Mouse (Mus musculus): Measurements from ENCODE around the gene Mllt1.
"Not testable (repeated sequence)": the region's sequence is repeated elsewhere in the genome, so short reads cannot be mapped to it uniquely, and the experiment has no call there.

Gene Mllt1

DNA sequence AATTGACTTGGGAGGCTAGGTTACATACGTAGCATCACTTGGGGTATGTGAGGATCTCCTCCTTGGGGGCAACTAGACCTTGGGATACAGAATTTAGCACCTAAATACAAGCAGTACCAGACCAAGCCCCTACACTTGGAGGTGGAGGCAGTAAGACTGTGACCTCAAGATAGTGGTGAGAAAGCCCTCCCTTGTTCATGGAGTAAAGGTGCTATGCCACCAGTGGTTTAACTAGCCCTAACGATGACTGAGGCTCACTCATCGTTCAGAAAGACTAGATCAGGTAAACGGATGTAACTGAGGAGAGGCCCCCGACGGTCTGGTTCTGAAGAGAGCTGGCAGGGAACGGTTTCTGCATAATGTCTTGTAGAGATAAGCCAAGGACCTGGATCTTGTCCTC is 1.5 kb upstream of the Mllt1 start:
- in situ Hi-C loops (cut with MboI, MseI): no loop called here

DNA sequence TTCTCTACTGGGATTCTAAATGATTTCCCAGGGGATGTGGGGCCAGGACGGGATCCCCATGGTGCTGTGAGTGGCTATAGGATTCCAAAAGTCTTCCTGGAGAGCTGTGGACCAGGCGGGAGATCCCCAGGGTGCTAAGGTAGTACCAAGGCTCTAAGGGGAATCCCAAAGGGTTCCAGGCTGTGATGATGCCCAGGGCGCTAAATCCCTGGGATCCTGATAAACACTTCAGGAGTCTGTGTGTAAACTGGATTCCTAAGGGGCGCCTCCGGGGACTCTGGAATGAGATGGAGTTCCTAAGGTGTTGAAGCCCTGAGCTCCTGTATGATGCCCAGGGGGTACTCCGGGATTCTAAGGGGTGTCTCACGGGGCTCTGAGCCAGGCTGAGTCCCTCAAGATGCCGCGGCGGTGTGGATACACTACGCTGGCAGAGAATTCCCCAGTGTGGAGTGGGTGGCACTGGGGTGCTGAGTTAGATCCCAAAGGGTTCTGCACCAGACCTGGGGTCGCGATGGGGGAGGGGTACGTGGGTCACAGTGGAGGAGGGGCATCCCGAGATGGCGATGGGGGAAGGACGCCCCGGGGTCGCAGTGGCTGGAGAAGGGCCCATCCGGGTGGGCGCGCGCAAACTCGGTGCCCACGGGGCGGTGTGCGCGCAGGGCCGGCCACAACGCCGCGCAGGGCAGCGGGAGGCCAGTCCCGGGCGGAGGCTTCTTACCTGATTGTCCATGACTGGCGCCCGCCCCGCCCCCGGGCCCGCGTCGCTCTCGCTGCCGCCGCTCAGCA is 477 bp downstream of the Mllt1 start:
- in situ Hi-C loops (cut with MboI, MseI): no loop called here

DNA sequence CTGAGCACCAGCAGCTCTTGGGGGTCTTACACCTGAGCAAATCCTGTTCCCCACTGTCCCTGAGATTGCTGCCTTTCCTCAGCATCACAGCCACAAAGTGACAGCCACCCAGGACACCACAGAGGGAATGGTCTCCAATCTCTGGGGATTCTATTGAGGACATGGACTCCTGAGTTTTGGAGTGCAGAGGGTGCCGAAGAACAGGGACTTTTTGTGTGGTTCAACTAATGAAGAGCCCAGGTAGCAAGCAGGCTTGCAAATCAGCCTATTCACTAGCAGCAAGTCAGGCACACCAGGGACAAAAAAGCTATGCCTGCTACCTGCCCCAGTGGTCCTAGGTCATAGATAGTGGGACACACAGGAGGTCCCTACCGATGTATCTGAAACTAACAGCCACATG is 1.8 kb downstream of the Mllt1 start:
- in situ Hi-C loops (cut with MboI, MseI): no loop called here

DNA sequence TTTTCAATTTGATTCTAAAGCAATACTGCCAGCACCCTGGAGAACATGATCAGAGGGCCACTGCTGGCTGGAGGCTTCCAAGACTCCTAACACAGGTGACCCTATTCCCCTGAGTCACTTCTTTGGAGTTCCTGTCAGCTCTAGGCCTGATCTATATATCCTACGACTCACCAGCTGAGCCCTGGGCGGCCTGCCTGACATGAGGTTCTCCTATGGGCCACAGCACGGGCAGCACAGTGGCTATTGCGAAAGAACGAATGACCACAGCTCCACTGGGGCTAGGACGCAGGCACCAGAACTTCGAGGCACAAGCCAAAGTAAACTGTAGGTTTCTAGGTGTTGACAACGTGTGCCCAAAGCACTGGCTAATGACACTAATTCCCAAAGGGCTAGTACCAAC is 5.2 kb downstream of the Mllt1 start:
- in situ Hi-C loops (cut with MboI, MseI): no loop called here

DNA sequence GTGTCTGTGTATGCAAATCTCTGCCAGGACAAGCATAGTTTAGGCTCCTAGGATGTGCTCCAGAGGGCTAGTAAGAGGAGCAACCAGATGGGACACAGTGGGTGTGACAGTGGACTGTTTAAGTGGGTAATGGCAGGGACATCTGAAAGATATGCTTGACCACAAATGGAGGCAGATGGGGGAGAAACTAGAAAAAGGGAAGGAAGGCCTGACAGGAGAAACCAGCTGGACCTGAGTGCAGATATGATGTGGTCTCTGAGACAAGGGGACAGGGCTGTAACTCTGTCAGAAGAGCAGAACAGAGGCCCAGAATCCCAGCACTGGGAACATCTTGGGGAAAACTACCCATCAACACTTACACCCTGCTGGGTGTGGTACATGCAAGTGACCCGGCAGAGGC is 5.7 kb downstream of the Mllt1 start:
- in situ Hi-C loops (cut with MboI, MseI): no loop called here

DNA sequence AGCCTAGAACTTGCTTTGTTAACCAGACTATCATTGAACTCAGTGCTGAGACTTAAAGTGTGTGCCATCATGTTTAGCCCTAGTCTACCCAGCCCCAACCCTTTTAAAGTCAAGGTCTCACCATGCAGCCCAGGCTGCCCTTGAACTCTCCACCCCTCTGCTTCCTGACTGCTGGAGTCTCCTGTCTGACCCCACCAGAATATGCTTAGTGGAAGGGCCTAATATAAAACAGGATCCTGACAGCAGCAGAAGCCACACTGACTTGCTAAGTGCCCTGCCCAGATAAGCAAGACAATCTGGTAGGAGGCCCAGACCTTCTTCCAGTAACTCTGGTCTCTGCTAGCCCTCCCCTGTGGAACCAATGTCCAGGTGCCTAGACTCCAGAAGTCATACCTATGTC is 6.1 kb downstream of the Mllt1 start:
- in situ Hi-C loops (cut with MboI, MseI): no loop called here

DNA sequence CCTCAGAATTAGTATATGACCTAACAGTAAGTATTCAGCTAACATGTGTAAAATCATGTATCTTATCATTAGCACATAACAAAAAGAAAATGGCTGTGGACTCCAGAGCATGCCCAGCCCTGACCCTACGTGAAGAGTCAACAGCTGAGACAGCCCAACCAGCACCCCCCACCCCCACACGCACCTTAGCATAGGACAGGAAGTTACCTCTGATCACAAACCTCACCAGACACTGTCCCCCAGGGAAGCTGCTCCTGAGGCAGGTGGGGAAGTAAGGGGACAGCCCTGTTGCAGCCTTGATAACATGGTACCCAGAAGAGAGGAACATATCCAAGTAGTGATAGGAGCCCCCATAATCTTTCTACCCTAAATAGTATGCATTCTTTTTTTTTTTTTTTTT is 9.2 kb downstream of the Mllt1 start:
- in situ Hi-C loops (cut with MboI, MseI): no loop called here

DNA sequence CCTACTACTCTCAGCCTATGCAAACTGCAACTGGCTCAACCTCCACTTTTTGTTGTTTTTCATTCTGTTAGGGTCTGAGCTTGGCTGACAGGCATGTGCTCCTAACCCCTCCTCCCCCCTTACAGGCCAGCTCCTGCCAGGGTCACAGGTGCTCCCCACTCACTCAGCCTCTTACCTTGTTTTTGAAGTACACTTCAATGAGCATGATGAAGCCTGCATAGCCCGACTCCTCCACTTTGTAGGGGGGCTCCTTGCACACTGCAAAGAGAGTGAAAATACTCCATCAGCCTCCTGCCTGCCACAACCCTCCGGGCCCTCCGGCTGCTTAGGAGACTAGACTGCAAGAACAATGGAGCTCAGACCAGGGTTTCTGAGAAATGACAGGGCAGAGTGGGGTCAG is 15.5 kb downstream of the Mllt1 start:
- in situ Hi-C loops (cut with MboI, MseI): no loop called here

DNA sequence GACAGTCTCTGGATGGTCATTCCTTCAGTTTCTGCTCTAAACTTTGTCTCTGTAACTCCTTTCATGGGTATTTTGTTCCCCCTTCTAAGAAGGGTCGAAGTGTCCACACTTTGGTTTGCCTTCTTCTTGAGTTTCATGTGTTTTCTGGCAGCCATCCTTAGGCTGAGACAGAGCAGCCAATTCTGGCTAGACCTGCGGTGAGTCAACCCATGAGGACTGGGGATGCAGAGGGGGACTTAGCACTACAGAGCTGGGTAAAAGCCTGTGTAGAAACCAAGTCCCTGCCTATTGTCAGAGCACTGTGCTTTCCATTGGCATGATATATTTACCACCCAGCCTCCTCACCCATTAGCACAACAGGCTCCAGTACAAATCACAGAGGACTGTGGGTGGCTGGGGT is 18.0 kb downstream of the Mllt1 start:
- in situ Hi-C loops (cut with MboI, MseI): no loop called here

DNA sequence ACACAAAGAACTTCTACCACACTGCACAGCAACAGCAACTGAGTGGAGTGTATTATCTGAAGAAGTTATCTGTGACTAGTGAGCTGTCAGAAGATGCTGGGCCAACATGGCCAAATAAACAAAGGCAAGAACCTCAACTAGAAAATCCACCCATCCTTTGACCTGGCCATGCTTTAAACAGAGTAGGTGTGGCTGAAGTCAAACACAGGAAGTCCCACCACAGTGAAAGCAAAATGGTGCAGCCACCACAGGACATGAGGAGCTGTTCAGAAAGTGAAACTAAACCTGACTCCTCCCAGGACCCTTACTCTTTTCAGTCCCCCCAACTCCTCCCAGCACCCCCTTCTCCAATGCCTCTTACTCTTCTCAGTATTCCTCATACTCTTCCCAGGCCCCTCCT is 21.8 kb downstream of the Mllt1 start:
- in situ Hi-C loops (cut with MboI, MseI): no loop called here

DNA sequence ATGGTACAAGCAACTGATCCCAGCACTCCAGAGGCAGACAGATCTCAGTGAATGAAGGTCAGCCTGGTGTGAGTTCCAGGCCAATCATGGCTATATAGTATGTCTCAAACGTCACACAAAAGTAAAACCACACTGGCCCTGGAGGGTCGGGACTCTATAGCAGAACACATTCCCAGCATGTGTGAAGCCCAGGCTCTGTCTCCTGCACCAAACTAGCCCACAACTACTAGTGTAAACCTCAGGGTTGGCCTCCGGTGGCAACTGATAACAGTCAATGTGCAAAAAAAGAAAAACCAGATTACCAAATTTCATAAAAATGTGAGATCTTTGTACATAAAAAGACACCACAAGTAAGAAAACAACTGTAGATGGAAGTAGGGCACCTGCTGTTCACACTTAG is 22.2 kb downstream of the Mllt1 start:
- in situ Hi-C loops (cut with MboI, MseI): no loop called here

DNA sequence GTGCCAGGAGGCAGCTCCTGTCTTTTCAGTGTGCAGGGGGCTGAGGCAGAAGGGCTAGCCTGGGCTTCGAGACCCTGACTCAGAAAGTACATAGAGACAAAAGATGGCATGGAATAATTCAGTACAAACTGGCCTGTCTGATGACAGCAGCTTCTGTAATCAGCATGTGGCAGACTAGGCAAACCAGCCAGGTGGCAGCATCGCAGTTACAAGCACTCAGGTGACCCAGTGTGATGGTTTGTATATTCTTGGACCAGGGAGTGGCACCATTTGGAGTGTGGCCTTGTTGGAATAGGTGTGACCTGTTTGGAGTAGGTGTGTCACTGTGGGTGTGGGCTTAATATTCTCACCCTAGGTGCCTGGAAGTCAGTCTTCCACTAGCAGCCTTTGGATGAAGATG is 25.5 kb downstream of the Mllt1 start:
- in situ Hi-C loops (cut with MboI, MseI): not testable (repeated sequence)

DNA sequence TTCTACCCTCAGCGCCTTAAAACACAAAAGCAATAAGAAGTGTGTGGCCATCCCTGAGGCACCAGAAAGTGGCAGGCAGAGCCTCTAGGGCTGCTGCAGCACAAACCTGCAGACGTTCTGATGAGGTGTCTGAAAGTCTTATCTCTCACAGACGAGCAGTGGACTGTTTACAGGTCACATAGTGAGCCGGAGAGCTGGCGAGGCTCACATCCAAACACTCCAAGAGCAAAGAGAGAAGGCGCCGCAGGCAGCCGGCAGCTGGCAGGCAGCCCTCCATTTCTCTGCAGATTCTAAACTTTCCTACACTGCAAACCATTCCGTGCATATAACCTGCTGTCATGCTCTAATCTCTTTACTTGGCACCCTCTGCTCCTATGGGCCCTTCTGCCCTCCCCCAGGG is 27.3 kb downstream of the Mllt1 start:
- in situ Hi-C loops (cut with MboI, MseI): no loop called here

DNA sequence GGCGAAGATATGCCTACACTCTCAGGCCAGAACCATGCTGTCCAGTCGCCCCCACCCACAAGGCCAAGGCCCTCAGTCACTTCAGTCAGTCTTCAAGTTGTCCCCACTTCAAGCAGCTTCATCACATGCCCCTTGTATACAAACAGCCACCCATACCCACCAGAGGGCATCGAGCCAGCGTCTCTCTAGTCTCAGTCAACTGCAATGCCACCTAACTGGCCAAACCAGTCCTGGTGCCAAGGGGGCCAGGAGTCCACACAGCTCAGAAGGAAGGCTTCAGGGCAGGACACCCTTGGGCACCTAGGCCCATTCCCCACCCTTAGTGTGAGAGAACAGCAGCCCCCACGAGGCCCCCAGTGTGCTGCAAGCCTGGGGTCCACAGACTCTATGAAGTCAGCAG is 28.1 kb downstream of the Mllt1 start:
- in situ Hi-C loops (cut with MboI, MseI): no loop called here

DNA sequence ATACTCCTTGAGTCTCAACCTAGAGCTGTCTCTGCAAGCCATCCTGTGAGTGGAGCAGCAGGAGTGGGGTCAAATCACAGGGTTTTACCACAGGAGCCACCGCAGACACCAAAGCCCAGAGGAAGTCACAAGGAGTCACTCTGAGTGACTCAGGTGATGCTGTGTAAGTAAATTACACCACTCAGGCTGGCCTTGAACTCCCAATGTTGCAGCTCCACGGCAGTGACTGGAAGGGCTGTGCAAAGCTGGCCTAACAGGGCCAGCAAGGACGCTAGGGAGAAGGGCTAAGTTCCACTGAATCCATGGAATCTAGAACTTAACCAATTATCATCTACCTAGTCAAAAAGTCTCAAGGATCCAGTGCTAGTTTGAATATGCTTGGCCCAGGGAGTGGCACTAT is 29.0 kb downstream of the Mllt1 start:
- in situ Hi-C loops (cut with MboI, MseI): no loop called here

DNA sequence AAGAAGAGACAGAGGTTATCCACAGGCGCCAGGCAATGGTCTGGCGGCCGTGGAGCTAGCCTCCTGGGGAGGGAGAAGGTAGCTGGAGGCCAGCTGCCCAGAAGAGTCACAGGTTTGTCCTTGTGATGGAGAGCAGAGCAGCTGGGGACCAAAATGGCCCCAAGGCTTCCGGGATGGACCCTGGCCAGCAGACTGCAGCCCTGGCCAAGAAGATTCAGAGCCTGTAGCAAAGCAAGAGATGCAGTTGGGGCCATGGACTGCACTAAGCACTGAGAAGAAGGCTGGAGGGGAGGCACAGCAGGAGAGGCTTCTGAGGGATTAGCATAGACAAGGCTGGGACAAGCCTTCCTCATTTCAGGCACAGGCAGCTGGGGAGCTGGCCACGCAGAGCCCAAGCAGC is 32.5 kb downstream of the Mllt1 start:
- in situ Hi-C loops (cut with MboI, MseI): no loop called here

DNA sequence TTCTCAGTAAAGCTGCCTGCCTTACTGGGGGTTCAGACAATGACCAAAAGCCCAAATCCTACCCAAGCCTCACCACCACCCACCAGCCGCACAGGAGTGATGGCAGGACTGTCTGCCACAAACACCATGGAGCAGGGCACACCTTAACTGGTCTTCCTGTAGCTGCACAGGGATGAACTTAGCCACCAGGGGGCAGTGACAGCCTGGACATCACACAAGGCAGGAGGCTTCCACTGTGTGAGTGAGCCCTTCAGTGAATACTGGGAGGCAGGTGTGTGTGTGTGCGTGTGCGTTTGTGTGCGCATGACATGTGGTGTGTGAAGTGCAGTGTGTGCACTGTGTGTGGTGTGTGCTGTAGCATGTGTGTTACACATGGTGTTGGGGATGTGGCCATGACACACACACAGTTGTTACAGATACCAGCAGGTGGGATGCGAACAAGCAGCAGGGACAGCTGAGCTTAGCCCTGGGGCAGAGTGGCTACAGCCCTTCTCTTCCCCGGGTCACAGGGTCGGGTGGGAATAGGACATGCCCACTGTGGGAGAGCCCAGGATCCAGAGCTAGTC is 37.5 kb downstream of the Mllt1 start:
- in situ Hi-C loops (cut with MboI, MseI): loop anchor here (5.0 to 25.0 kb wide), 2 partner anchors 55 to 1910 kb away; no protein-coding TSS in a partner anchor

DNA sequence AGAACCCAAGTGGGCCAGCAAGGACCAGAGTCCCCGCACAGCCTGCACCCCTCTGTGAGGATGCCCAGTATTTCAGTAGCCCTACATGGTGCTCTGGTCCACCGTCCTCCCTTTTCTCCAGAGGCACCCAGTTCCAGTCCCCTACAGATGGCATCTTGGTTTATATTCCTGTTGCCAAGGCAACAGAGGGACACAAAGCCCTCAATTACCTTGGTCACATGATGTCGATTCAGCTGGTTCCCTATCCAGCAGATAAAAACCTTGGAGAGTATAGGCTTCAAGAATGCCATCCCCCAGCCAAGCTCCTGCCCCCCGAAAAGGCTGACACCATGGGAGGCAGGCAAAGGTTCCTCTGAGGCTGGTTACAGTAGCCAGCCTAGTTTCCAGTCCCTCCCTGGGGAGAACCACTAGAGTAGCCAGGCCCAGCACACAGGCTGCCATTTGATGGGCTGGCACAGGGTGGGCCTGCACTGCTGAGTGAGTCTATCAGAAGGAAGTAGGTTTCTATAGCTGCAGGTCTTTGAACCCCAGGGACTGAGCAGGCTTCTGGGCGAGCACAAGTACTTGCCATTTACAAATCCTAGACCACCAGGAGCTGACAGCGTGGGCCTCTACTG is 38.6 kb downstream of the Mllt1 start:
- in situ Hi-C loops (cut with MboI, MseI): loop anchor here (5.0 to 25.0 kb wide), 2 partner anchors 56 to 1909 kb away; no protein-coding TSS in a partner anchor

DNA sequence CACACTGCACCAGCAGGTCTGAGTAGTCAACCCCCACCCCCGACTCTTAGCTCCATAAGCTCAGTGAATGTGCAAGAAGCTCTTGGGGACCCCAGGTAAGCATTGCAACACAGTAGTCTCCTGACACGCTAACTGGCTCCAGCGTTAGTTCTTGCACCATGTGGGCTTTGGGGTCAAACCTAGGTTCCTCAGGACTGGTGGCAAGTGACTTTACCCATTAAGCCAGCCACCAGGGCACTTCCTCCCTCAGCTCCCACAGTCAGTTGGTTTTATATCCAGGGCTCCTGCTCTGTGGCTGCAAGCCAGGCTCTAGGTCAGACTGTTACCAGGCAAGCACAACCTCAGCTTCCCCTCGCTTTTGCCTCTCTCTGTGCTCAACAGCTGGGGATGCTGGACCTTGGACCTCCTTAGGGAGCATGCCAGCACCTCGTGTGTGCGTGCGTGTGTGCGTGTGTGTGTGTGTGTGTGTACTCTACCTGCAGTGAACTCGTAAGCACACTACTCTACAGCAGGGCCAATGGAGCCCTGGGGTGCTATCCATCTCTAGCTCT is 39.8 kb downstream of the Mllt1 start:
- in situ Hi-C loops (cut with MboI, MseI): loop anchor here (5.0 to 25.0 kb wide), 2 partner anchors 57 to 1908 kb away; no protein-coding TSS in a partner anchor

DNA sequence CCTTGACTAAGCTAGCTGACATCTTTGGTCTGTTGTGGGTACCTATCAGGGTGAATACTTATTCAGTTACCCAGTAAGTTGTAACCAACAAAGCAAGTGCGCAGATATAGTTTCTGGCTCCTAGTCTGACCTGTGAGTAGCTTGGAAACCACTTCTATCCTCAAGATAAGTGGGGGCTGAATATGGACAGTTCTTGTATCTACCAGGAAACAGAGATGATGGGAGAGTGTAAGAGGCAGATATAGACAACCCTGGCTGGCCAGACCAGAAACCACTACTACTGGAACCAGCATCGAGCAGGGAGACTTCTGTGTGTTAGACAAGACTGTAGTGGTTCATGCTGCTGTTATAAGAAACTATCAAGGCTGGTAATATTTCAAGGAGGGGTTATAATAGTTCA is 45.2 kb downstream of the Mllt1 start:
- in situ Hi-C loops (cut with MboI, MseI): loop anchor here (25.0 kb wide), 1 partner anchor 1903 kb away; no protein-coding TSS in a partner anchor

DNA sequence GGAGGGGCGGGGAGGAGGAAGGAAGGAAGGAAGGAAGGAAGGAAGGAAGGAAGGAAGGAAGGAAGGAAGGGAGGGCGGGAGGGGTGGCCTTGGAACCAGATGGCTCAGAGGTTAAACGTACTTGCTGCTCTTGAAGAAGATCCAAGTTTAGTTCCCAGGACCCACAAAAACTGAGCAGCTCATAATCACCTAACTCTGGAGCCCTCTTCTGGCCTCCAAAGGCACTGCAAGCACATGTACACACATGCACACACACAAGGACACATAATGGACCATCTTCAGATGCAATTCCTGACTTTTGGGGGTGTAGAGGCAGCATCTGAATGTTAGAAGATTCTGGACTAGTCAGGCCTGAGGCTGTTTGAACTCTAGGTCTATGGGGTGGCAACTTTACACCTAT is 47.2 kb downstream of the Mllt1 start:
- in situ Hi-C loops (cut with MboI, MseI): loop anchor here (25.0 kb wide), 1 partner anchor 1901 kb away; no protein-coding TSS in a partner anchor

DNA sequence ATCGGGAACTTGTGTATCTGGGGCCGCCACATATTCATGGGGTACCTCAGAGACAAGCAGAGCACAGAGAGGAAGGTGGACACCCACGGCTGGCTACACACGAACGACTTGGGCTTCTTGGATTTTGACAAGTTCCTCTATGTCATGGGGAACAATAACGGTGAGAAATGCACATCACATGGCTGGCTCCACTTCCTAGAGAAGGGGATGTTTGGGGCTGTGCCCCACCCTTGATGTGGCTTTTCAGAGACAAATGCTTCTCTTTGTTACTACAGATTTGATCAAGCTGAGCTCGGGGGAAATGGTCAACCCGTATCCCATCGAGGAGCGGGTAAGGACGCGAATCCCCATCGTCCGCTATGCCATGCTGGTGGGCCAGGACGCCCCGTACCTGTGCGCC is 50.4 kb downstream of the Mllt1 start:
- in situ Hi-C loops (cut with MboI, MseI): loop anchor here (25.0 kb wide), 1 partner anchor 1898 kb away; no protein-coding TSS in a partner anchor

Data from regulatory T cell (primary cell).